Mouse (Mus musculus) midbrain, embryonic 15.5 days (tissue): ENCODE results near the gene Dcn. TPM values are rescaled to one million over a fixed set of nuclear protein-coding genes. Genes with fewer than 3 reads are reported as not detected.

Experiments used
- polyA plus RNA-seq: library from polyadenylated mRNA; unstranded; fragments of >200 nt; fragmentation: Nextera tagmentation; extraction: Ambion mirVana; gene quantifications from 2 replicates; pipeline ENCODE4 v1.2.1, GENCODE M21; 2015

Dcn gene
- polyA plus RNA-seq, 1 experiment from 2014 or later = 62.4 TPM

Other genes with a start within 250 kb of the Dcn start
- 15.4 and 16.7 TPM in 2 replicates for gene Lum, start 85.5 kb downstream of the Dcn start, polyA plus RNA-seq
- 0.35 TPM in 1 of 2 replicates, not detected in the other for gene Kera, start 127.3 kb downstream of the Dcn start, polyA plus RNA-seq
- gene Epyc, start 164.5 kb downstream of the Dcn start, polyA plus RNA-seq = 0.24 and 0.50 TPM in 2 replicates
- gene Ccer1, start 213.4 kb downstream of the Dcn start, polyA plus RNA-seq = not detected in 2 replicates
- gene C030005K15Rik, start 247.1 kb downstream of the Dcn start, polyA plus RNA-seq = not detected in 2 replicates